Mouse (Mus musculus) midbrain, postnatal 0 days (tissue): ENCODE measurements around the gene Mtg2. TPM values are rescaled to one million over a fixed set of nuclear protein-coding genes. Genes with fewer than 3 reads are reported as not detected.
A peak's percentile ranks its signal among the peaks of the same experiment; 100 is the strongest.

Experiments used
- ATAC-seq: fragments of 200-750 bp; cut with Nextera tagmentation; 2 replicates; pipeline ENCODE4 v1.8.0; 2017; ENCODE audit warnings: moderate number of reproducible peaks, mild to moderate bottlenecking, moderate TSS enrichment, moderate library complexity; ENCODE audit not compliant: low FRiP score
- DNase-seq: peaks from one replicate; pipeline ENCODE4 v3.0.0-alpha.2; 2015; ENCODE audit warnings: low spot score
- H3K27ac ChIP-seq: fragments of 300-500 bp; sonication (generic); 2 replicates; pipeline ENCODE4 v1.5.1; 2014; ENCODE audit warnings: low read depth, mild to moderate bottlenecking, low read length, mixed read lengths
- H3K27me3 ChIP-seq: fragments of 300-500 bp; sonication (generic); 2 replicates; pipeline ENCODE4 v1.6.1; 2014; ENCODE audit warnings: low read length, control low read depth, mixed read lengths; ENCODE audit not compliant: insufficient read depth
- H3K36me3 ChIP-seq: fragments of 300-500 bp; sonication (generic); 2 replicates; pipeline ENCODE4 v1.6.1; 2014; ENCODE audit warnings: low read length, control low read depth, mixed read lengths; ENCODE audit not compliant: insufficient read depth
- H3K4me1 ChIP-seq: fragments of 300-500 bp; sonication (generic); 2 replicates; pipeline ENCODE4 v1.6.1; 2014; ENCODE audit warnings: mild to moderate bottlenecking, control low read depth, antibody characterized with exemption, low read length, mixed read lengths; ENCODE audit not compliant: insufficient read depth
- H3K4me2 ChIP-seq: fragments of 300-500 bp; sonication (generic); 2 replicates; pipeline ENCODE4 v1.6.1; 2014; ENCODE audit warnings: low read depth, mild to moderate bottlenecking, low read length, mixed read lengths; ENCODE audit not compliant: poor library complexity, severe bottlenecking
- H3K4me3 ChIP-seq: fragments of 300-500 bp; sonication (generic); 2 replicates; pipeline ENCODE4 v1.5.1; 2014; ENCODE audit warnings: low read depth, mild to moderate bottlenecking, low read length, moderate library complexity
- H3K9ac ChIP-seq: fragments of 300-500 bp; sonication (generic); replicated peaks from 2 replicates; pipeline ENCODE4 v1.6.1; 2014; ENCODE audit warnings: mild to moderate bottlenecking, low read length, moderate library complexity, mixed read lengths; ENCODE audit not compliant: poor library complexity, severe bottlenecking
- H3K9me3 ChIP-seq: fragments of 300-500 bp; sonication (generic); 2 replicates; pipeline ENCODE4 v1.6.1; 2016; ENCODE audit warnings: low read length, control low read depth
- CTCF ChIP-seq: IDR thresholded peaks from 2 replicates; pipeline ENCODE4 v1.5.1; 2016; ENCODE audit warnings: antibody characterized with exemption, mild to moderate bottlenecking
- WGBS: fragments of 180-500 bp; shearing (Covaris S2); extraction: QIAGEN DNeasy Blood & Tissue Kit; methylation state at CpG from one replicate; pipeline ENCODE4 v1.1.7; 2014; 5-methylcytosine and 5-hydroxymethylcytosine counted together
- polyA plus RNA-seq: library from polyadenylated mRNA; unstranded; fragments of >200 nt; fragmentation: Nextera tagmentation; extraction: Ambion mirVana; gene quantifications from 2 replicates; pipeline ENCODE4 v1.2.1, GENCODE M21; 2015
- total RNA-seq: library from RNA; depleted of rRNA; stranded (reverse); fragments of >200 nt; gene quantifications from 2 replicates; pipeline ENCODE4 v1.2.3, GENCODE M21; 2014

Mtg2 gene
- total and polyA plus RNA-seq, 2 experiments from 2014 or later, result 18.0 to 27.3 TPM

DNA sequence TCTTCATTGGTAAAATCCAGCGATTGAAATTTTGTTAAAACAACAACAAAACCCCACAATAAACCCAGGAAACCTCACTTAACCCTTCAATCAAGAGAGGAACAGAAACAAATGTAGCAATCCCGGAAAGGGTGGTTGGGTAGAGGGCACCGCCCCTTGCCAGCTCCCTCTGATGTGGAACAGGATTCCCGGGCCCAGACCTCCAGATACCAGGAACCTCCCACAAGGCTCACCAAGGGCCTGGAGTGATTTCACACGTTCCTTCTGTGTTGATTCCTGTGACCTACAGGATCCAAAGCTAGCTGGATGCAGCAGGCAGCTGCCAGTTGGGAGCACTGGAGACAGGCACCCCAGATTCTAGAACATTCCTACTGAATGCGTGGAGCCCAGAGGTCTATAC lies 30.0 kb upstream of the Mtg2 start:
- DNase-seq, result no peak

DNA sequence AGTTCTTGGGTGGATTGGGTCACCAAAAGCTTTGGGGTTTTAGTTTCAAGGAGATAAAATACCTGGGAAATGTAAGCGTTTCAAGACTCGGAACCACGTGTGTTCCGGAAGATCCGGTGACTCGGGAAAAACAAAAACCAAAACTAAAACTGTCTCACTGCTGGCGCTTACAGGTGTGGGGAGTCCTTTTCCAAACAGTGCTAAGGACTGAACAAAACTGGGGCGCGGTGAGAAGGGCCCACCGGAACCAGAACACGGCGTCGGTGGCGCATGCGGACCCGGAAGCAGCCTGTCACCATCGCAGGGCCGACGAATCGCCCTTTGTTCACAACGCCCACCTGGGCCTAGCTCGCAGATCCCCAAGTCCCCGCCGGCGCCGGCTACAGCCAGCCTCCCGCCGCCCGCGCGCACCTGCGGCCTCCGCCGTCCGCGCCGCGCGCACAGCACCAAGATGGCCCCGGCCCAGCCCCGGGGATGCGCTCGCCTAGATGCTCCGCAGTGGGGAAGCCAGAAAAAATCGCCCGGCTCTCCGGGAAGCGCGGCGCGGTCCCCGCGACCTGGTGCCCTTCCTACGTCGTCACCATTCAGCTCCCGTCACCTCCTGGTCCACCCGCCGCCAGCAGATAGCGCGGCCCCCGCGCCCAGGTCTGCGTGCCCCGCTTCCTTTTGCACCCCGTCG lies 28.7 kb upstream of the Mtg2 start:
- Histone ChIP-seq H3K36me3 (peaks cover 27% of the 10 kb centered on the region), H3K27ac (peak overlapping the region; percentile 99), H3K4me1 (peaks cover 16% of the 10 kb centered on the region), H3K4me2 (peak overlapping the region; percentile 59), H3K27me3 (no peaks in the 10 kb centered on the region), H3K4me3 (peak overlapping the region; percentile 98), H3K9ac (peak overlapping the region; percentile 92), H3K9me3 (no peaks in the 10 kb centered on the region)
- WGBS, result under 1% methylated on average over 65 of the region's 66 CpGs
- peak; percentile 28; the same call in 1 of the 2 replicates for ATAC-seq
- TF ChIP-seq CTCF, result no peak
- DNase-seq, result peak; percentile 58

More for the DNA sequence above, 30.0 kb upstream of the Mtg2 start:
- Histone ChIP-seq H3K9me3 (no peaks in the 10 kb centered on the region), H3K9ac (no peak overlapping the region), H3K36me3 (peaks cover 28% of the 10 kb centered on the region), H3K27me3 (no peaks in the 10 kb centered on the region), H3K4me3 (peak overlapping the region; percentile 98; the same call in 1 of the 2 replicates), H3K27ac (no peak overlapping the region), H3K4me1 (peaks cover 16% of the 10 kb centered on the region), H3K4me2 (peak overlapping the region; percentile 59)
- TF ChIP-seq CTCF, result no peak
- WGBS, result 64% methylated on average over 6 of the region's 6 CpGs
- no peak for ATAC-seq

DNA sequence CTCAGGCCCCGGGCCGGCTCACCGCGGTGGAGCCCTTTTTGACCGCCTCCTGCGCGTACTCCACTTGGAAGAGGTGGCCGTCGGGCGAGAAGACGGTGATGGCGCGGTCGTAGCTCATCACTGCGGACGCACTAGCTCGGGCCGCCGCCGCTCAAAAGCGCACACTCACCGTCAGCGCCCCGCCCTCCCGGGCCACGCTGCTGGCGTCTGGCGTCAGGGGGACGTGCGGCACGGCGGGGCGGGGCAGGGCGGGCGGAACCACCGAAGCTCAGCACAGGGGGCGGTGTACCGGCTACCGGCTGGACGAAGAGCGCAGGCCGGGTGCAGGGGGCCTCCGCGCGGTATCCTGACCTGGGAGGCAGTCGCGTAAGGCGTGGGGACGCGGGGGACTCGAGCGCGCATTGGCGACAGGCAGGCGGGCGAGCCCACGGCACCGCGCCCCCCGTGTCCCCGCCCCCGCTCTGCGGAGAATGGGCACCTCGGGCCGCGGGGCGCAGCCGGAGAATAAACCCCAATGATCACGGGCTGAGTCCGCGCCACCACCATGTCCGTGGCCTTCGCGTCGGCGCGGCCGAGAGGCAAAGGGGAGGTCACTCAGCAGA lies 28.0 kb upstream of the Mtg2 start, which contains the start of the genes Psma7 and Ss18l1:
Gene Psma7, minus strand, starts transcription at position 178 of the 602 bp plus-strand sequence.
Gene Ss18l1, plus strand, starts transcription at position 254 of the 602 bp plus-strand sequence.
- DNase-seq, result peak; percentile 95
- Histone ChIP-seq H3K4me3 (peak within 1 kb of the TSS; percentile 98), H3K27ac (peak within 1 kb of the TSS; percentile 99), H3K4me1 (peaks cover 16% of the 10 kb centered on the region), H3K27me3 (no peaks in the 10 kb centered on the region), H3K4me2 (peak within 1 kb of the TSS; percentile 79), H3K9ac (peak within 1 kb of the TSS; percentile 92), H3K9me3 (no peaks in the 10 kb centered on the region), H3K36me3 (peaks cover 21% of the 10 kb centered on the region)
- peak; percentile 42 for TF ChIP-seq CTCF
- ATAC-seq, result peak; percentile 96
- WGBS, result under 1% methylated on average over 69 of the region's 78 CpGs

DNA sequence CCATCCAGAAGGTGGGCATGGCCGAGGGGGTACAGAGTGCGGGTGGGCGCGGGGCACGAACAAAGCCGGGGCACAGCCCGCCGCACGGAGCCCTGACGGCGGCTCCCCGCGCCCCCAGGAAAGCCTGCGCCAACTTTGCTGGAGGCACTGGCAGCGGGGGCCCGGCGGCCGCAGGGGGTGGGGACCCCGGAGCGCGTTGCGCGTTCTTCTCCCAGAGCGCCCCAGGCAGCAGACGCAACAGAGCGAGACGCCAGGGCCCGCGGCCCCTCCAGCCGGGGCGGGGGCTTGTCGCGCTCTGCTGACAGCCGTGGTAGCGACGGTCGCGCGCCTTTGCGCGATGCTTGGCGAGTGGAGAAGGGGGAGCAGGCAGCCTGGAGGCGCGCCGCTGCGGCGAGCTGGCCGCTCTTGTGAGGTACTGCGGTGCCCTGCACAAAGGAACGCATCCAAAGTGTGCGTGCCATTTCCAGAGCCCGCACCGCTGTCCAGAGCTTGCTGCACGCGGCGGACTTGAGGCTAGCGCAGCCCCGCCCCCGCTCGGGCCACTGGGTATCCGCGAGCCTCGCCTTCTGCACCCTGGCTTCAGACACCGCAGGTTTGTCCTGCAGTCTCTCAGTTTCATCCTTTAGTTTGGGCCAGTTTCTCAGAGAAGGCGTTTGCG lies 27.4 kb upstream of the Mtg2 start:
- TF ChIP-seq CTCF, result no peak
- WGBS, result 0% methylated on average over 50 of the region's 66 CpGs
- ATAC-seq (peak; percentile 76), DNase-seq (peak; percentile 77)
- H3K27me3 ChIP-seq, result no peaks in the 10 kb centered on the region
- H3K9me3 ChIP-seq, result no peaks in the 10 kb centered on the region
- H3K4me3 ChIP-seq, result peak overlapping the region; percentile 98
- peak overlapping the region; percentile 79 for H3K4me2 ChIP-seq
- peak overlapping the region; percentile 92 for H3K9ac ChIP-seq
- H3K27ac ChIP-seq, result peak overlapping the region; percentile 99
- H3K36me3 ChIP-seq, result peaks cover 16% of the 10 kb centered on the region; the same call in 1 of the 2 replicates
- H3K4me1 ChIP-seq, result peaks cover 16% of the 10 kb centered on the region

DNA sequence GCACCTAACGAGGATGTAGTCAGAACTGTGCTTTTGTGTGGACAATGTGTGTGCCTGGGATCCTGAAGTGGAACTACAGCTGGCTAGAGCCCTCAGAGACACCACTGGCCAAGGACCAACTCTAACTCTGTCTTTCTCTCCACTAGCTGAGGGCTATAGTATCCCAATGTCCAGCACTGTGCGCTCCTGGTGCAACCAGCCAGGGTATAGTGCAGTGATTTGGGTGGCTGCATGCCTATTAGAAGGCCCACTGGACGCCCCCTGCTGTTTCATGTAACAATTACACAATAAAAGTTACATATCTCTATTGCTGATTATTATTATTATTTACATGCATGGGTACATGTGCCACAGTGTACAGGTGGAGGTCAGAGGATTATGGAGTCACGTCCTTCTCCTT lies 25.1 kb upstream of the Mtg2 start:
- peak; percentile 75 for TF ChIP-seq CTCF
- Histone ChIP-seq H3K4me2 (no peak overlapping the region), H3K27me3 (no peaks in the 10 kb centered on the region), H3K4me1 (peaks cover 14% of the 10 kb centered on the region), H3K9me3 (no peaks in the 10 kb centered on the region), H3K4me3 (no peak overlapping the region), H3K9ac (no peak overlapping the region), H3K27ac (no peak overlapping the region), H3K36me3 (0 out of 2 replicates have a peak, but pooled peaks cover 5% of the 10 kb centered on the region)
- ATAC-seq (no peak), DNase-seq (peak; percentile 57)
- 54% methylated on average over 4 of the region's 4 CpGs for WGBS
